Mouse (Mus musculus): ENCODE results near the gene Gsto2. TPM values are rescaled to one million over a fixed set of nuclear protein-coding genes. Genes with fewer than 3 reads are reported as not detected.

The Gsto2 gene
- polyA plus RNA-seq, 1 experiment = 0.84 TPM

- Histone ChIP-seq H3K27me3 (ENCODE audit: control insufficient read depth, insufficient read depth, low read length) (no peaks in the 10 kb centered on the region), H3K4me1 (replicated peaks; ENCODE audit: control insufficient read depth, insufficient read depth, low read length) (peaks cover 4% of the 10 kb centered on the region), H3K27ac (ENCODE audit: control insufficient read depth, insufficient read depth, low read length) (no peak overlapping the region), H3K36me3 (ENCODE audit: control insufficient read depth, insufficient read depth, low read length) (no peaks in the 10 kb centered on the region), H3K4me3 (ENCODE audit: control insufficient read depth, insufficient read depth, low read length) (no peak overlapping the region)
- TF ChIP-seq CTCF (IDR thresholded peaks at IDR 0.05; ENCODE audit: borderline replicate concordance, control insufficient read depth, extremely low read depth, insufficient read depth, low read length, poor library complexity) (no peak), POLR2A (IDR thresholded peaks at IDR 0.05; ENCODE audit: control insufficient read depth, extremely low read depth, insufficient read depth, low read length, poor library complexity) (no peak)
- no peak for DNase-seq
- WGBS = 96% methylated on average over 14 of the region's 14 CpGs
Measured at GRCm38 (mm10) chr19:47829913-47830450, 35.4 kb upstream of the Gsto2 start.

GRCm38 (mm10) chr19:47831111-47831510 lies 34.2 kb upstream of the Gsto2 start:
- Histone ChIP-seq H3K27ac (ENCODE audit: control insufficient read depth, insufficient read depth, low read length) (no peak overlapping the region), H3K4me1 (replicated peaks; ENCODE audit: control insufficient read depth, insufficient read depth, low read length) (peaks cover 4% of the 10 kb centered on the region), H3K4me3 (ENCODE audit: control insufficient read depth, insufficient read depth, low read length) (no peak overlapping the region), H3K27me3 (ENCODE audit: control insufficient read depth, insufficient read depth, low read length) (no peaks in the 10 kb centered on the region), H3K36me3 (ENCODE audit: control insufficient read depth, insufficient read depth, low read length) (no peaks in the 10 kb centered on the region)
- WGBS = 98% methylated on average over 8 of the region's 8 CpGs
- no peak for DNase-seq
- TF ChIP-seq CTCF (IDR thresholded peaks at IDR 0.05; ENCODE audit: borderline replicate concordance, control insufficient read depth, extremely low read depth, insufficient read depth, low read length, poor library complexity) (no peak), POLR2A (IDR thresholded peaks at IDR 0.05; ENCODE audit: control insufficient read depth, extremely low read depth, insufficient read depth, low read length, poor library complexity) (no peak)

- peaks cover 7% of the 10 kb centered on the region for H3K4me1 ChIP-seq (replicated peaks; ENCODE audit: control insufficient read depth, insufficient read depth, low read length)
- H3K36me3 ChIP-seq (ENCODE audit: control insufficient read depth, insufficient read depth, low read length) = no peaks in the 10 kb centered on the region
- 93% methylated on average over 16 of the region's 16 CpGs for WGBS
- TF ChIP-seq POLR2A (IDR thresholded peaks at IDR 0.05; ENCODE audit: control insufficient read depth, extremely low read depth, insufficient read depth, low read length, poor library complexity) (no peak), CTCF (IDR thresholded peaks at IDR 0.05; ENCODE audit: borderline replicate concordance, control insufficient read depth, extremely low read depth, insufficient read depth, low read length, poor library complexity) (no peak)
- H3K27ac ChIP-seq (ENCODE audit: control insufficient read depth, insufficient read depth, low read length) = no peak overlapping the region
- no peaks in the 10 kb centered on the region for H3K27me3 ChIP-seq (ENCODE audit: control insufficient read depth, insufficient read depth, low read length)
- H3K4me3 ChIP-seq (ENCODE audit: control insufficient read depth, insufficient read depth, low read length) = no peak overlapping the region
- DNase-seq = no peak
Measured at GRCm38 (mm10) chr19:47832316-47832715, 33.0 kb upstream of the Gsto2 start.

GRCm38 (mm10) chr19:47834614-47835013 lies 30.7 kb upstream of the Gsto2 start:
- DNase-seq = no peak
- no peak overlapping the region for H3K27ac ChIP-seq (ENCODE audit: control insufficient read depth, insufficient read depth, low read length)
- H3K36me3 ChIP-seq (ENCODE audit: control insufficient read depth, insufficient read depth, low read length) = no peaks in the 10 kb centered on the region
- H3K4me1 ChIP-seq (replicated peaks; ENCODE audit: control insufficient read depth, insufficient read depth, low read length) = peaks cover 5% of the 10 kb centered on the region
- H3K27me3 ChIP-seq (ENCODE audit: control insufficient read depth, insufficient read depth, low read length) = no peaks in the 10 kb centered on the region
- 90% methylated on average over 5 of the region's 5 CpGs for WGBS
- no peak overlapping the region for H3K4me3 ChIP-seq (ENCODE audit: control insufficient read depth, insufficient read depth, low read length)
- no peak for TF ChIP-seq CTCF (IDR thresholded peaks at IDR 0.05; ENCODE audit: borderline replicate concordance, control insufficient read depth, extremely low read depth, insufficient read depth, low read length, poor library complexity)
- TF ChIP-seq POLR2A (IDR thresholded peaks at IDR 0.05; ENCODE audit: control insufficient read depth, extremely low read depth, insufficient read depth, low read length, poor library complexity) = no peak

DNA sequence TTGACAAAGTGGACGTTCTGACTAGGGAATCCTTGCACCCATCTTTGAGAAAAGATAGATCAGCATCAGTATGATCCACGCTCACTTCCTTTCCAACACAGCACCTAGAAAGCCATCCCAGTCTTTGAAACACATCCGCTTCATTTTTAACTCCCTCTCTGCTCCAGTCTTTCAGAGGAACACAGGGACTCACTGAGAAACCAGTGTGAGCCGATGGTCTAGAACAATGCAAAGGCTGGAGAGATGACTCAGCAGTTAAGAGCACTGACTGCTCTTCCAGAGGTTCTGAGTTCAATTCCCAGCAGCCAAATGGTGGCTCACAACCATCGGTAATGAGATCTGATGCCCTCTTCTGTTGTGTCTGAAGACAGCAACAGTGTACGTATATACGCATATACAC lies 29.6 kb upstream of the Gsto2 start:
- no peak for DNase-seq
- H3K4me1 ChIP-seq (replicated peaks; ENCODE audit: control insufficient read depth, insufficient read depth, low read length) = peaks cover 5% of the 10 kb centered on the region
- no peak for TF ChIP-seq CTCF (IDR thresholded peaks at IDR 0.05; ENCODE audit: borderline replicate concordance, control insufficient read depth, extremely low read depth, insufficient read depth, low read length, poor library complexity)
- no peak for TF ChIP-seq POLR2A (IDR thresholded peaks at IDR 0.05; ENCODE audit: control insufficient read depth, extremely low read depth, insufficient read depth, low read length, poor library complexity)
- no peak overlapping the region for H3K27ac ChIP-seq (ENCODE audit: control insufficient read depth, insufficient read depth, low read length)
- H3K27me3 ChIP-seq (ENCODE audit: control insufficient read depth, insufficient read depth, low read length) = no peaks in the 10 kb centered on the region
- no peaks in the 10 kb centered on the region for H3K36me3 ChIP-seq (ENCODE audit: control insufficient read depth, insufficient read depth, low read length)
- no peak overlapping the region for H3K4me3 ChIP-seq (ENCODE audit: control insufficient read depth, insufficient read depth, low read length)
- 90% methylated on average over 7 of the region's 7 CpGs for WGBS

DNA sequence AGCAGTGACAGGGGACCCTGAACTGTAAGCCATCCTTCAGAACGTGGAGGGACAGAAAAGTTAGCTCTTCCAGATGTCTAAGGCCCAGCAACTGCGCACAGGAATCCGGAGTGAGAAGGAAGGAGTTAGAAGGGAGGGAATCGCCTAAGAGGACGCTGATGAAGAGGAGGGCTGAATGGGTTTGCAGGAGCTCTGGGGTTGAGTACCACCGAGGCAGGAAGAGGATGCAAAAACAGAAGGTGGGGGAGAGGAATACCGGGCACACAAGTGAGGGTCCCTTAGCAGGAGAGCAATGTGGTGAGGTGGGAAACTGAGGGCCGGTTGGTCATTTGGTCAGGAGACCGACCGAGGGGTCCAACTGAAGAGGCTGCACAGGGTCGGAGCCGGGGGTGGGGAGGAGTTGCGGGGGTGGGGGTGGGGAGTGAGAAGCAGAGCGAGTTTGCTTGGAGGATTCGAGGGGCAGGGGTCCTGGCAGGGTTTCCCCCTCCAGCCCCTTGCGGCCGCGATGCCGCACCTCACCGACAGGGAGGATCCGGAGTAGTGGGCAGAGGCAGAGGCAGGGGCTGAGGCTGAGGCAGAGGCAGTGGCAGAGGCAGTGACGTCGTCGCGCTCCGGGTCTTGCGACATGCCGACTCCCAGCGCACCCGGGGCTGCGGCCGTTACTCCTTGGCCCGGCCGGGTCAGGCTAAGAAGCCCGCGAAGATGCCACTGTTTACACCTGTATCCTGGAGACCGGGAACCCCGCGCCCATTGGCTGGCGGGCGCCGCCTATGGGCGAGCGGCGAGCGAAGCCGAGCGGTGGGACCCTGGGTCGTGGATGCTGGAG lies 28.4 kb upstream of the Gsto2 start:
- 9% methylated on average over 49 of the region's 49 CpGs for WGBS
- DNase-seq = peak; percentile 69

More for the DNA sequence above, 28.4 kb upstream of the Gsto2 start:
- TF ChIP-seq POLR2A (IDR thresholded peaks at IDR 0.05; ENCODE audit: control insufficient read depth, extremely low read depth, insufficient read depth, low read length, poor library complexity) (no peak), CTCF (IDR thresholded peaks at IDR 0.05; ENCODE audit: borderline replicate concordance, control insufficient read depth, extremely low read depth, insufficient read depth, low read length, poor library complexity) (peak; percentile 70; the same call in 1 of the 2 replicates)
- Histone ChIP-seq H3K4me3 (ENCODE audit: control insufficient read depth, insufficient read depth, low read length) (peak overlapping the region; percentile 21), H3K4me1 (replicated peaks; ENCODE audit: control insufficient read depth, insufficient read depth, low read length) (peaks cover 5% of the 10 kb centered on the region), H3K27ac (ENCODE audit: control insufficient read depth, insufficient read depth, low read length) (no peak overlapping the region), H3K27me3 (ENCODE audit: control insufficient read depth, insufficient read depth, low read length) (no peaks in the 10 kb centered on the region), H3K36me3 (ENCODE audit: control insufficient read depth, insufficient read depth, low read length) (no peaks in the 10 kb centered on the region)

Measured in thymus, adult 2 months (tissue).